Mouse (Mus musculus) heart, embryonic 16.5 days (tissue): ENCODE results near the gene Tmem94. TPM values are rescaled to one million over a fixed set of nuclear protein-coding genes. Genes with fewer than 3 reads are reported as not detected.

Experiments
- ATAC-seq: fragments of 200-750 bp; cut with Nextera tagmentation; replicated peaks from 2 replicates; pipeline ENCODE4 v1.8.0; 2017; ENCODE audit warnings: moderate number of reproducible peaks; ENCODE audit not compliant: insufficient read depth, low FRiP score; ENCODE audit errors: extremely low read depth
- H3K27ac ChIP-seq: fragments of 300-500 bp; sonication (generic); 2 replicates; pipeline ENCODE4 v1.5.1; 2014; ENCODE audit warnings: mild to moderate bottlenecking, low read length, control low read depth, moderate library complexity
- H3K27me3 ChIP-seq: fragments of 300-500 bp; sonication (generic); 2 replicates; pipeline ENCODE4 v1.6.1; 2014; ENCODE audit warnings: low read length, mixed read lengths; ENCODE audit not compliant: control insufficient read depth, insufficient read depth
- H3K36me3 ChIP-seq: fragments of 300-500 bp; sonication (generic); 2 replicates; pipeline ENCODE4 v1.6.1; 2014; ENCODE audit not compliant: control insufficient read depth, insufficient read depth
- H3K4me1 ChIP-seq: fragments of 300-500 bp; sonication (generic); 2 replicates; pipeline ENCODE4 v1.6.1; 2014; ENCODE audit warnings: low read length, mixed read lengths; ENCODE audit not compliant: control insufficient read depth, insufficient read depth
- H3K4me2 ChIP-seq: fragments of 300-500 bp; sonication (generic); 2 replicates; pipeline ENCODE4 v1.6.1; 2014; ENCODE audit warnings: low read depth, mild to moderate bottlenecking, control low read depth, low read length
- H3K4me3 ChIP-seq: fragments of 300-500 bp; sonication (generic); 2 replicates; pipeline ENCODE4 v1.5.1; 2014; ENCODE audit warnings: mild to moderate bottlenecking, control low read depth, low read length
- H3K9ac ChIP-seq: fragments of 300-500 bp; sonication (generic); 2 replicates; pipeline ENCODE4 v1.6.1; 2014; ENCODE audit warnings: low read length, control low read depth
- H3K9me3 ChIP-seq: fragments of 300-500 bp; sonication (generic); replicated peaks from 2 replicates; pipeline ENCODE4 v1.6.1; 2016; ENCODE audit warnings: low read length; ENCODE audit not compliant: control insufficient read depth
- WGBS: fragments of 180-500 bp; shearing (Covaris S2); extraction: QIAGEN DNeasy Blood & Tissue Kit; methylation state at CpG from one replicate; pipeline ENCODE4 v1.1.7; 2014; 5-methylcytosine and 5-hydroxymethylcytosine counted together
- polyA plus RNA-seq: library from polyadenylated mRNA; unstranded; fragments of >200 nt; fragmentation: Nextera tagmentation; extraction: Ambion mirVana; gene quantifications from 2 replicates; pipeline ENCODE4 v1.2.1, GENCODE M21; 2015

Tmem94 gene
- polyA plus RNA-seq, 1 experiment from 2014 or later, result 36.8 TPM

DNA sequence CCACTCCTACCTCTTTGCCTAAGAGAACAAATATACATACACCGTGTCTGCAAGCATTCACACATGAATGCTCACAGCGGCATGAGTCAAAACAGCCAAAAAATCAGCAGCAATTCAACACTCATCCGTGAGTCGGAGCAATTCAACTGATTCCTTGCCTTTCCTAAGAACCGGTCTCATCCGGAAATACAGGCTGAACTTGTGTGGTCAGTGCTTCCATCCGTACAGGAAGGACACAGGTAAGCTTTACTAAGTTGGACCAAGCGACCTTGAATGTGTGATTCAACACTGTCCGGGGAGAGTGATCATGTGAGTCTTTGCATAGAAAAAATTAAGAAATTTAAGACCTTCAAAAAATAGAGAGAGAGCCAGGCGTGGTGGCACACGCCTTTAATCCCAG is 24.2 kb upstream of the Tmem94 start:
- ATAC-seq, result no peak
- 87% methylated on average over 11 of the region's 11 CpGs for WGBS
- Histone ChIP-seq H3K4me3 (no peak overlapping the region), H3K27ac (no peak overlapping the region), H3K4me2 (no peak overlapping the region), H3K27me3 (no peaks in the 10 kb centered on the region), H3K4me1 (peaks cover 12% of the 10 kb centered on the region), H3K9me3 (no peaks in the 10 kb centered on the region), H3K36me3 (no peaks in the 10 kb centered on the region), H3K9ac (no peak overlapping the region)

- H3K9me3 ChIP-seq, result no peaks in the 10 kb centered on the region
- H3K27ac ChIP-seq, result no peak overlapping the region
- H3K36me3 ChIP-seq, result no peaks in the 10 kb centered on the region
- H3K4me1 ChIP-seq, result peaks cover 15% of the 10 kb centered on the region
- 76% methylated on average over 9 of the region's 9 CpGs for WGBS
- H3K4me3 ChIP-seq, result no peak overlapping the region
- no peak for ATAC-seq
- H3K4me2 ChIP-seq, result no peak overlapping the region
- H3K27me3 ChIP-seq, result no peaks in the 10 kb centered on the region
- no peak overlapping the region for H3K9ac ChIP-seq
These were observed 22.3 kb upstream of the Tmem94 start for GRCm38 (mm10) chr11:115742926-115743325.

- no peak overlapping the region for H3K27ac ChIP-seq
- ATAC-seq, result no peak
- H3K36me3 ChIP-seq, result no peaks in the 10 kb centered on the region
- no peak overlapping the region for H3K4me2 ChIP-seq
- no peak overlapping the region for H3K4me3 ChIP-seq
- no peak overlapping the region for H3K9ac ChIP-seq
- no peaks in the 10 kb centered on the region for H3K9me3 ChIP-seq
- H3K4me1 ChIP-seq, result peaks cover 6% of the 10 kb centered on the region
- WGBS, result 84% methylated on average over 5 of the region's 5 CpGs
- no peaks in the 10 kb centered on the region for H3K27me3 ChIP-seq
These were observed 20.8 kb upstream of the Tmem94 start for GRCm38 (mm10) chr11:115744385-115744784.

DNA sequence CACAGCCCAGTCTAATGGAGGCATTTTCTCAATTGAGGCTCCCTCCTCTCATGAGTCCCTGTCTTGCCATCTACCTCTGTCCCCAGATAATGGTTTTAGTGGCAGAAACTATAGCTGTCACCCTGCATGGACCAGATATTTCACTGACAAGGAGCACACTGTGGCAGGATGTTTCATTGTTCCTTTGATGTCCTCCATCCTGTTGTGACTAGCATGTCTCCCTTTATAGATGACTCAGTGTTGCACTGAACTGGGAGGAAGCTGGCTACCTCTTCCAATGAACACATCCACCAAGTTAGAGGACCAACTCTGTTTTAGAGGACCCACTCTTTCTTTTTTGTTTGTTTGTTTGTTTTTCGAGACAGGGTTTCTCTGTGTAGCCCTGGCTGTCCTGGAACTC is 19.1 kb upstream of the Tmem94 start:
- Histone ChIP-seq H3K9ac (no peak overlapping the region), H3K4me2 (no peak overlapping the region), H3K27me3 (no peaks in the 10 kb centered on the region), H3K4me3 (no peak overlapping the region), H3K4me1 (peaks cover 6% of the 10 kb centered on the region), H3K9me3 (no peaks in the 10 kb centered on the region), H3K36me3 (no peaks in the 10 kb centered on the region), H3K27ac (no peak overlapping the region)
- ATAC-seq, result no peak
- WGBS, result 93% methylated on average over 1 of the region's 1 CpGs

- ATAC-seq, result no peak
- H3K4me2 ChIP-seq, result peak overlapping the region; percentile 46; the same call in 1 of the 2 replicates
- H3K4me3 ChIP-seq, result peak overlapping the region; percentile 13; the same call in 1 of the 2 replicates
- no peak overlapping the region for H3K9ac ChIP-seq
- WGBS, result 24% methylated on average over 8 of the region's 8 CpGs
- no peak overlapping the region for H3K27ac ChIP-seq
- no peaks in the 10 kb centered on the region for H3K36me3 ChIP-seq
- H3K4me1 ChIP-seq, result peaks cover 6% of the 10 kb centered on the region
- no peaks in the 10 kb centered on the region for H3K27me3 ChIP-seq
- no peaks in the 10 kb centered on the region for H3K9me3 ChIP-seq
These were observed 18.5 kb upstream of the Tmem94 start for GRCm38 (mm10) chr11:115746762-115747161.

GRCm38 (mm10) chr11:115747351-115747750 is 17.9 kb upstream of the Tmem94 start:
- WGBS, result 5% methylated on average over 7 of the region's 15 CpGs
- no peak overlapping the region for H3K27ac ChIP-seq
- peaks cover 6% of the 10 kb centered on the region for H3K4me1 ChIP-seq
- 0 out of 2 replicates have a peak overlapping the region, but pooled peaks have one; percentile 8 for H3K9ac ChIP-seq
- peak overlapping the region; percentile 46; the same call in 1 of the 2 replicates for H3K4me2 ChIP-seq
- H3K9me3 ChIP-seq, result no peaks in the 10 kb centered on the region
- H3K36me3 ChIP-seq, result no peaks in the 10 kb centered on the region
- no peaks in the 10 kb centered on the region for H3K27me3 ChIP-seq
- H3K4me3 ChIP-seq, result peak overlapping the region; percentile 13
- ATAC-seq, result no peak

- H3K4me1 ChIP-seq, result peaks cover 6% of the 10 kb centered on the region
- no peak for ATAC-seq
- H3K27me3 ChIP-seq, result no peaks in the 10 kb centered on the region
- H3K9me3 ChIP-seq, result no peaks in the 10 kb centered on the region
- no peaks in the 10 kb centered on the region for H3K36me3 ChIP-seq
- H3K27ac ChIP-seq, result no peak overlapping the region
- 89% methylated on average over 5 of the region's 5 CpGs for WGBS
- no peak overlapping the region for H3K4me3 ChIP-seq
- no peak overlapping the region for H3K4me2 ChIP-seq
- H3K9ac ChIP-seq, result no peak overlapping the region
These were observed 15.4 kb upstream of the Tmem94 start for GRCm38 (mm10) chr11:115749834-115750233.

DNA sequence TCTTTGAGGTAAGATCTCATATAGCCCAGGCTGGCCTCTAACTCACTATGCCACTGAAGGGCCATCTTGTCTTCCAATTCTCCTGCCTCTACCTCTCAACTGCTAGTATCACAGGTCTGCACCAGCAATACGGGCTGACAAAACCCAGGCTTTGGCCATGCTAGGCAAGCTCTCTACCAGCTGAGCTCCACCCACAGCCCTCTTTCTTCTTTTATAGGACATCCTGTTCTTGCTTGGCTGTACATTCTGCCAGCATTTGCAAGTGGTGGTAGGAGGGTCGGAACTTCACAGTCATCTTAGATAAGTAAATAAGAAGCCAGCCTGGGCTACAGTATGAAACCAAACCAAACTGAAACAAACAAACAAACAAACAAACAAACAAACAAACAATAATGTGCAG is 13.5 kb upstream of the Tmem94 start:
- no peaks in the 10 kb centered on the region for H3K9me3 ChIP-seq
- H3K9ac ChIP-seq, result no peak overlapping the region
- no peak overlapping the region for H3K4me3 ChIP-seq
- ATAC-seq, result no peak
- H3K27ac ChIP-seq, result no peak overlapping the region
- no peak overlapping the region for H3K4me2 ChIP-seq
- 44% methylated on average over 2 of the region's 2 CpGs for WGBS
- no peaks in the 10 kb centered on the region for H3K27me3 ChIP-seq
- no peaks in the 10 kb centered on the region for H3K36me3 ChIP-seq
- peaks cover 6% of the 10 kb centered on the region for H3K4me1 ChIP-seq

GRCm38 (mm10) chr11:115752653-115753052 is 12.6 kb upstream of the Tmem94 start:
- no peaks in the 10 kb centered on the region for H3K9me3 ChIP-seq
- no peak for ATAC-seq
- H3K4me3 ChIP-seq, result no peak overlapping the region
- no peaks in the 10 kb centered on the region for H3K36me3 ChIP-seq
- no peak overlapping the region for H3K27ac ChIP-seq
- 75% methylated on average over 7 of the region's 7 CpGs for WGBS
- H3K4me2 ChIP-seq, result no peak overlapping the region
- H3K27me3 ChIP-seq, result no peaks in the 10 kb centered on the region
- no peaks in the 10 kb centered on the region for H3K4me1 ChIP-seq
- H3K9ac ChIP-seq, result no peak overlapping the region
